Mouse (Mus musculus) cerebellum, adult 2 months (tissue): Measurements from ENCODE around the gene Ddx5. TPM values are rescaled to one million over a fixed set of nuclear protein-coding genes. Genes with fewer than 3 reads are reported as not detected.

Source experiments
- DNase-seq, 2 experiments: peaks; one replicate each; pipeline ENCODE4 v3.0.0; 2021
- H3K27ac ChIP-seq: fragments of 200-500 bp; 2 replicates; pipeline ENCODE4 v1.5.1; 2012; ENCODE audit warnings: low read length, control low read depth, inconsistent platforms; ENCODE audit not compliant: insufficient read depth
- H3K27me3 ChIP-seq: fragments of 200-500 bp; 2 replicates; pipeline ENCODE4 v1.6.1; 2012; ENCODE audit warnings: inconsistent platforms, mild to moderate bottlenecking, low read length, moderate library complexity; ENCODE audit not compliant: control insufficient read depth, insufficient read depth
- H3K4me1 ChIP-seq: fragments of 200-500 bp; 2 replicates; pipeline ENCODE4 v1.6.1; 2011; ENCODE audit warnings: low read length; ENCODE audit not compliant: control insufficient read depth, insufficient read depth
- H3K4me3 ChIP-seq: fragments of 200-500 bp; replicated peaks from 2 replicates; pipeline ENCODE3; 2011; ENCODE audit warnings: mild to moderate bottlenecking, low read depth, low read length, control low read depth; ENCODE audit not compliant: insufficient read depth
- CTCF ChIP-seq: fragments of 200-500 bp; IDR thresholded peaks from 2 replicates; pipeline ENCODE4 v1.5.1; 2011; ENCODE audit warnings: low read depth, mild to moderate bottlenecking, control low read depth, low read length, moderate library complexity, borderline replicate concordance; ENCODE audit not compliant: insufficient read depth
- POLR2A ChIP-seq: fragments of 200-500 bp; IDR thresholded peaks from 2 replicates; pipeline ENCODE4 v1.6.1; 2011; ENCODE audit warnings: low read length, control low read depth, borderline replicate concordance; ENCODE audit not compliant: insufficient read depth
- WGBS: fragments of 180-500 bp; shearing (Covaris S2); methylation state at CpG from one replicate; pipeline ENCODE4 v1.1.7; 2018; 5-methylcytosine and 5-hydroxymethylcytosine counted together
- polyA plus RNA-seq: library from polyadenylated mRNA; depleted of rRNA; stranded (reverse); fragments of >200 nt; gene quantifications from 2 replicates; pipeline ENCODE4 v1.2.3, GENCODE M21; 2012

The Ddx5 gene
- polyA plus RNA-seq, 1 experiment: 676 TPM

DNA sequence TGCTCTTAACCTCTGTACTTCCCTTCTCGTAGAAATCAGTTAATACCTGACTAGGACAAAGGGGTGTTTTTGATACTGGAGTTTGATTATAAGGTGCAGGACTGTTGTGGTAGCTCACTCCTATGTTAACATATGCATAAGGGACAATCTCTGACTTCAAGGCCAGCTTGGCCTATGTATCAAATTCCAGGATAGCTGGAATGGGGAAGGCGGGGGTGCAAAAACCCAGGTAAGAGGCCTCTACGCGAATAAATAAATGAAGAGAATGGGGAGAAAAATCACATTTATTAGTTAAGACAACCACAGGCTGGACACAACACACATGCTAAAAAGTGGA lies 8.9 kb downstream of the Ddx5 start:
- no peak for DNase-seq
- no peak for TF ChIP-seq POLR2A
- TF ChIP-seq CTCF: no peak
- Histone ChIP-seq H3K4me1 (peaks cover 5% of the 10 kb centered on the region; the same call in 1 of the 2 replicates), H3K4me3 (no peak overlapping the region), H3K27me3 (no peaks in the 10 kb centered on the region), H3K27ac (no peak overlapping the region; the same call in 1 of the 2 replicates)
- WGBS: 48% methylated on average over 4 of the region's 4 CpGs

DNA sequence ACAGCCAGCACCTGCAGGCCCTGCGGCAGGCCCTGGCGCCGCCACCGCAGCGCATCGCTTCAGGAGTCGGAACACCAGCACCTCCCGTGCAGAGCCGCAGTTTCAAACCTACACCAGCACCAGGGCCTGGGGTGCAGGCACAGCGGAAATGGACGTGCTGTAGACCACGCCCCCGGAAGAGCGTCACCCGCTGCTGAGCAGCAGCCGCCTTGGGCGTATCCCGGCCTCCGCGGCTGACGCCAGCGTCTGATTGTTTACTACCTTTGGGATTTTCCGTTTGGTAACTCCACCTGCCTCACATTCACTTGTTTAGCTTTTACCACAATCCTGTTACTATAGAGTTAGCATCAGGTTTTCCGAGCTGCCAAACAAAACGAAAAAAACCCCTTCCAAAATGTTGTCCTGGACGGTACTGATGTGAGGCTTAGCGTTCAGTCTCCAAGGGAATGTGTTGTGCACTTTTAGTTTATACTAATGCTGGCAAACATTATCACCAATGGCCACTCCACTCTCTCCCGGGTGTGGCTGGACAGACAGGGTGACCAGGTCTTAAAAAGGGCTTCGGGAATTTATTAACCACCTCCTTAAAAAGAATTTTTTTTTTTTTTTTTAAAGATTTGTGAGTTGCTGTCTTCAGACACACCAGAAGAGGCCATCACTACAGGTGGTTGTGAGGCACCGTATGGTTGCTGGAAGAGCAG lies 9.4 kb downstream of the Ddx5 start, which contains the start of gene Polg2:
Polg2 (minus strand) TSS at position 150 of the 701 bp plus-strand sequence.
- Histone ChIP-seq H3K4me3 (peak within 1 kb of the TSS; percentile 61), H3K27me3 (no peaks in the 10 kb centered on the region), H3K4me1 (peaks cover 5% of the 10 kb centered on the region; the same call in 1 of the 2 replicates), H3K27ac (peak within 1 kb of the TSS; percentile 68)
- TF ChIP-seq POLR2A (peak; percentile 82), CTCF (no peak)
- peak; percentile 90 for DNase-seq
- under 1% methylated on average over 30 of the region's 30 CpGs for WGBS

DNA sequence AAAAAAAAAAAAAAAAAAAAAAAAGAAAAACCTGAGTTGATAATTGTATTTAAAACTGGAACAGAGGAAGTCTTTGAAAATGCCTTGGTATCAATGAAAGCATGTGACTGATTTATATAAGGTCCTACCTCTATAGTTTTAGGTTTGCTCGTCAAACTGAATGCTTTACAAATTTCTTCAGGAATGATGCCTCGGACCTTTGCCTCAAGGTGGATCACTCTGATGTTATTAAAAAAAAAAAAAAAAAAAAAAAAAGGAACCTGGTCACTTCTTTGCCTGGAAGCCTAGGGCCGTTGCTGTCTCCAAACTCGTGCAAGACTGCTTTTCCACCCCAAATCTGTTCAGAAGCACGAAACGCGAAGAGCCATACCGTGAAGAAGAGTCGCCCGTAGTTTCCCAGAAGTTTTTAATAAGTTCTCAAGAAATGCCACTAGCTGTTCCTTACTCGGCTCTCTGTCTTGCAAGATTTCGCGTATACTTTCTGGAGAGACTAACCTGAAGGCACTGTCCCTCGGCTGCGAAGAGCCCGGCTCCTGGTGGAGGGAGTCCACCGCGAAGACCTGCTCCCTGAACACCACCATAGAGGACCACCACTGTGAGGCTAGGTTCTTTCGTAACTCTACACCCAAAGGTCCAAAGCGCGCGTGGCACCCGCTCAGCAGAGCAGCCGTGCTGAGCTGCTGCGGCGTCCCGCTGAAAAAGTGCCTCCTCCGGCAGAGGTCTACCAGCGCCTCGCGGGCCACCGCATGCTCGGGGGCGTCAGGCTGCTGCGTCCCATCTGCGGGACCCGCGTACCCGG lies 10.2 kb downstream of the Ddx5 start:
- 2% methylated on average over 39 of the region's 39 CpGs for WGBS
- Histone ChIP-seq H3K27me3 (no peaks in the 10 kb centered on the region), H3K4me1 (peaks cover 5% of the 10 kb centered on the region; the same call in 1 of the 2 replicates), H3K4me3 (peak overlapping the region; percentile 61), H3K27ac (peak overlapping the region; percentile 58)
- TF ChIP-seq CTCF: no peak
- TF ChIP-seq POLR2A: no peak
- DNase-seq: no peak

DNA sequence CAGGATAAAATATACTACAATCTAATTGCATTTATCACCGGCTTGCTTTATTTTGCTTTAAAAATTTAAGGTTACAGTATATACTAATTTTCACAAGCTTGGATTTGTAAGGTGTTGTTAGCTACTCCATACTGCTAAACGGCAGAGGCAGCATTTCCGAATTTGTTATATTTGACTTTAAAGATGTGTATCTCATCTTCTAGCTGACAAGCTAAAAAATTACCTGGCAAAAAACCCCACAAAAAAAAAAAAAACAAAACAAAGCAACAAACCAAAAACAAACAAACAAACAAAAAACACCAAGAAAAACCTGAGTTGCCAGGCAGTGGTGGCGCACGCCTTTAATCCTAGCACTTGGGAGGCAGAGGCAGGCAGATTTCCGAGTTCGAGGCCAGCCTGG lies 10.9 kb downstream of the Ddx5 start:
- WGBS: 87% methylated on average over 7 of the region's 7 CpGs
- TF ChIP-seq POLR2A: no peak
- TF ChIP-seq CTCF: no peak

DNA sequence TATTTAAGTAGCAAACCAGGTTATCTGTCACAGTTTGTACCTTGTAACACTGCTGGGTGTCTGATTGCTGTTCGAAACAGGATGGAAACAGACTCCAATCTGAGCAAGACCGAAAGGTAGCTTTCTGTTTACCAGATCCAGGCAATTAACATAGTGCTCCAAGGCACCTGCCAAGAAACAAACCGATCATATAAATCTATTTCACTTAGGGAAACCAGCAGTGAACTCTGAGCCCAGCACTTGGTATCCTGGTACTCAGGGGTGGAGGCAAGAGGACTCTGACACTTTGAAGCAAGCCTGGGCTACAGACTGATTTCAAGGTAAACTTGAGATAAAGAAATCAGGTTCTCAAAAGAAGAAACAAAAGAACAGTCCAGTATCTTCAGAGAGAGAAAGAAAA lies 11.6 kb downstream of the Ddx5 start:
- H3K27ac ChIP-seq: no peak overlapping the region
- WGBS: 64% methylated on average over 3 of the region's 3 CpGs
- H3K27me3 ChIP-seq: no peaks in the 10 kb centered on the region
- H3K4me1 ChIP-seq: peaks cover 5% of the 10 kb centered on the region; the same call in 1 of the 2 replicates
- H3K4me3 ChIP-seq: peak overlapping the region; percentile 12
- no peak for DNase-seq
- TF ChIP-seq CTCF (no peak), POLR2A (no peak)

More for the DNA sequence above, 10.9 kb downstream of the Ddx5 start:
- H3K4me1 ChIP-seq: peaks cover 5% of the 10 kb centered on the region; the same call in 1 of the 2 replicates
- H3K27ac ChIP-seq: no peak overlapping the region
- no peaks in the 10 kb centered on the region for H3K27me3 ChIP-seq
- H3K4me3 ChIP-seq: peak overlapping the region; percentile 26
- no peak for DNase-seq

DNA sequence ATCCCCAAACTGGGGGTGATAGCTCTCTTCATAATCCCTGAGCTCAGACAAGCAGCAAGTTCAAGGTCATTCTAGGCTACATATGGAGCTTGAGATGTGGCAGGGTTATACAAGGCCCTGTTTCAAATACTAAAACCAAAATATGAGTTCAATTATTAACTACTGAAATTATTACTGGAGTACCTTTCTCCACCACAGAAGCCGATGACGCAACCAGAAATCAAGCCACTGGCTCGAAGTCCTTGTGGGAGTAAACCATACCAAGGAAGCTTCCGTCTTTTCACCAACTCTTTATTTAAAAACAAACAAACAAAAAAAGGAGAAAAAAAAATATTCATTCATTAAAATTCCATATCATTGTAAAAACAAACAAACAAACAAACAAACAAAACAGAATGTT lies 12.0 kb downstream of the Ddx5 start:
- no peak overlapping the region for H3K4me3 ChIP-seq
- TF ChIP-seq CTCF (no peak), POLR2A (no peak)
- no peak for DNase-seq
- no peak overlapping the region for H3K27ac ChIP-seq
- H3K4me1 ChIP-seq: peaks cover 5% of the 10 kb centered on the region; the same call in 1 of the 2 replicates
- WGBS: 91% methylated on average over 4 of the region's 4 CpGs
- H3K27me3 ChIP-seq: no peaks in the 10 kb centered on the region

DNA sequence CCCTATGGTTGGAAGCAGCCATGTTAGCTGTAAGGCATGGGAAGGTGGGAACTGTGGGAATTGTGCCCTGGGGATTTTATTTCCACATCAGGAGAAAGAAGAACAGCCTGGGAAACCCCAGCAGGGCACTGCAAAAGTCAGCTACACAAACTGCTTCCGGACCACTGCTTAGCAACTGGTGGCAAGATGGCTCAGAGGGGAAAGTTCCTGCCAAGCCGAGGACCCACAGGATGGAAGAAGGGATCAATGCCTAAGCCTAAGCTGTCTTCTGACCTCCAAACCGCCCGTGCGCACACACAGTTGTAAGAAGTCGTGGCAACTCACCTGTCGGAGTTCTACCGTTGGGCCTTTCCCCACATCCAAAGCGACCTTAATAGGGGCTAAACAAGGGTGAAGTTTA lies 15.9 kb downstream of the Ddx5 start:
- no peak overlapping the region for H3K4me3 ChIP-seq
- no peaks in the 10 kb centered on the region for H3K4me1 ChIP-seq
- WGBS: 87% methylated on average over 9 of the region's 9 CpGs
- H3K27ac ChIP-seq: no peak overlapping the region
- DNase-seq: no peak
- TF ChIP-seq POLR2A (no peak), CTCF (no peak)
- no peaks in the 10 kb centered on the region for H3K27me3 ChIP-seq
